Comparison of ENCODE assay signal across 8 mouse cellular contexts in genomic region chr19:57360341-57361130, GRCm38 (mm10). TPM values are rescaled to one million over a fixed set of nuclear protein-coding genes. Genes with fewer than 3 reads are reported as not detected.
DNase-seq lines count a peak whose midpoint lies in the region; ATAC-seq and TF ChIP-seq lines count a peak whose summit lies in the region.

Gene Fam160b1, plus strand, starts transcription at chr19:57360680.

- peak within 1 kb of the TSS; percentile 67 for H3K4me2 ChIP-seq in forebrain, embryonic 13.5 days
- peak within 1 kb of the TSS; percentile 66 for H3K4me2 ChIP-seq in neural tube, embryonic 15.5 days

- 1% methylated on average over 51 of the region's 70 CpGs for WGBS in forebrain, embryonic 13.5 days
- 1% methylated on average over 48 of the region's 70 CpGs for WGBS in neural tube, embryonic 15.5 days

- no peaks in the 10 kb centered on the region for H3K9me3 ChIP-seq in ES-Bruce4 (replicated peaks; ENCODE audit: control insufficient read depth, insufficient read depth, low read length, poor library complexity, severe bottlenecking)
- H3K9me3 ChIP-seq in forebrain, embryonic 13.5 days (replicated peaks), result no peaks in the 10 kb centered on the region
- H3K9me3 ChIP-seq in neural tube, embryonic 15.5 days (replicated peaks), result no peaks in the 10 kb centered on the region

- H3K27ac ChIP-seq in ES-Bruce4 (ENCODE audit: insufficient read depth, low read length), result peak within 1 kb of the TSS; percentile 91
- peak within 1 kb of the TSS; percentile 95 for H3K27ac ChIP-seq in forebrain, embryonic 13.5 days
- peak within 1 kb of the TSS; percentile 96 for H3K27ac ChIP-seq in neural tube, embryonic 15.5 days (replicated peaks)

- H3K27me3 ChIP-seq in ES-Bruce4 (ENCODE audit: control insufficient read depth, insufficient read depth, low read length, poor library complexity, severe bottlenecking), result no peaks in the 10 kb centered on the region
- H3K27me3 ChIP-seq in forebrain, embryonic 13.5 days, result no peaks in the 10 kb centered on the region
- no peaks in the 10 kb centered on the region for H3K27me3 ChIP-seq in neural tube, embryonic 15.5 days (replicated peaks)

- no peaks in the 10 kb centered on the region for H3K36me3 ChIP-seq in ES-Bruce4 (ENCODE audit: control insufficient read depth, insufficient read depth, low read length, poor library complexity, severe bottlenecking)
- H3K36me3 ChIP-seq in forebrain, embryonic 13.5 days (ENCODE audit: poor library complexity, severe bottlenecking), result no peaks in the 10 kb centered on the region
- no peaks in the 10 kb centered on the region for H3K36me3 ChIP-seq in neural tube, embryonic 15.5 days

- TF ChIP-seq CTCF in ES-Bruce4 (IDR thresholded peaks at IDR 0.05; ENCODE audit: low read depth, low read length), result peak; percentile 59

- H3K4me1 ChIP-seq in ES-Bruce4 (ENCODE audit: control insufficient read depth, insufficient read depth, low read length), result peaks cover 8% of the 10 kb centered on the region
- H3K4me1 ChIP-seq in forebrain, embryonic 13.5 days, result peaks cover 49% of the 10 kb centered on the region
- H3K4me1 ChIP-seq in neural tube, embryonic 15.5 days, result peaks cover 54% of the 10 kb centered on the region

- TF ChIP-seq POLR2A in ES-Bruce4 (IDR thresholded peaks at IDR 0.05; ENCODE audit: insufficient read depth, low read length), result peak; percentile 88

- H3K9ac ChIP-seq in ES-Bruce4 (ENCODE audit: low read depth, poor library complexity, severe bottlenecking), result peak within 1 kb of the TSS; percentile 98
- peak within 1 kb of the TSS; percentile 98 for H3K9ac ChIP-seq in forebrain, embryonic 13.5 days
- H3K9ac ChIP-seq in neural tube, embryonic 15.5 days (replicated peaks), result peak within 1 kb of the TSS; percentile 100

- H3K4me3 ChIP-seq in ES-Bruce4 (ENCODE audit: low read depth, low read length), result peak within 1 kb of the TSS; percentile 99
- H3K4me3 ChIP-seq in forebrain, embryonic 13.5 days, result peak within 1 kb of the TSS; percentile 96
- H3K4me3 ChIP-seq in neural tube, embryonic 15.5 days (replicated peaks), result peak within 1 kb of the TSS; percentile 96

- peak; percentile 87 for ATAC-seq in cerebellum, adult (ENCODE audit: insufficient number of reproducible peaks, low FRiP score, low TSS enrichment)
- peak; percentile 93 for ATAC-seq in forebrain, embryonic 13.5 days
- ATAC-seq in neural tube, embryonic 15.5 days (ENCODE audit: low FRiP score), result peak; percentile 90

- DNase-seq in heart, postnatal 10 days, result peak; percentile 95
- peak; percentile 95 for DNase-seq in layer of hippocampus, adult 11-12 months (ENCODE audit: low spot score)
- DNase-seq in lung, adult 18-20 months, result peak; percentile 95 to 96
- peak; percentile 90 for DNase-seq in testis, postnatal 14 days (ENCODE audit: low spot score)

- 0 out of 2 replicates have a peak, but pooled peaks have one; percentile 50 for TF ChIP-seq EP300 in ES-Bruce4 (IDR thresholded peaks at IDR 0.05; ENCODE audit: insufficient read depth, low read depth, low read length)

- intact Hi-C loops in heart, postnatal 10 days (cut with DNase I), result no loop called here

RNA-seq across cellular contexts. Expression of gene Fam160b1, which starts in this region (rescaled TPM):
- 26.1 and 26.7 TPM in 2 replicates for polyA plus RNA-seq in ES-Bruce4 (2011; ENCODE audit: insufficient read depth, insufficient read length, low read depth, missing spikeins)
- 11.6 and 12.7 TPM in 2 replicates for polyA plus RNA-seq in forebrain, embryonic 13.5 days (2015; fragmentation: Nextera tagmentation; extraction: Ambion mirVana)
- total RNA-seq in heart, postnatal 10 days (2021), result 10 to 100 TPM; 18.3 to 18.5 TPM
- 12.6 and 12.9 TPM in 2 replicates for polyA plus RNA-seq in neural tube, embryonic 15.5 days (2015; fragmentation: Nextera tagmentation; extraction: Ambion mirVana)

Comparison
In these comparisons a context has a peak if more than half of its experiments do, and no peak if none do; other contexts are left out.
1. Peak in every context shown above with its lines: DNase-seq, ATAC-seq, H3K4me3 ChIP-seq and H3K27ac ChIP-seq.